Mouse (Mus musculus): ENCODE data around the gene Kifap3.

DNA sequence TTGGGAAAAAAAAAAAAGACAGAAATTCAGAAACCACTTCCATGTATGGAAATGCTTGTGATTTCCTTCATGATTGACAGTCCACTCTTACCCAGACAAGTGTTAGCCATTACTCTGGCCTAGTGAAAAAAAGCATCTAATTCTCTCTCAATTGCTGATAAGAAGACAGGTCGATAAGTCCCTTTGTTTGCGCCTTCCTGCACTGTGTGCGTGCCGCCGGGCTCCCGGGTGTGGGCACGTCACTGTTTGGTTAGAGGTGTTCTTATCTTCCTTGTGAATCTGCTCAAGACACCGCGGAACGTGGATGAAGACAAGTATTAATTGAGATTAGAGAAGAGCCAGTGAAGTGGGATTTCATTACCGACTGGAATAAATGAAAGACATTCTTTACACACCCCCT lies 129.0 kb downstream of the Kifap3 start:
- TF ChIP-seq CTCF (IDR thresholded peaks at IDR 0.05; ENCODE audit: borderline replicate concordance, extremely low read depth, insufficient read depth, insufficient read length): no peak
- TF ChIP-seq POLR2A (IDR thresholded peaks at IDR 0.05; ENCODE audit: borderline replicate concordance, extremely low read depth, insufficient read depth, insufficient read length, poor library complexity, severe bottlenecking): no peak

Data from brain, embryonic 14.5 days (tissue).